Mouse (Mus musculus) ES-CJ7 (cell line): Measurements from ENCODE around the gene 4833439L19Rik.

Experiments
- DNase-seq: peaks from one replicate; pipeline ENCODE4 v3.0.0; 2011; ENCODE audit warnings: low read depth, low spot score

Gene 4833439L19Rik

DNA sequence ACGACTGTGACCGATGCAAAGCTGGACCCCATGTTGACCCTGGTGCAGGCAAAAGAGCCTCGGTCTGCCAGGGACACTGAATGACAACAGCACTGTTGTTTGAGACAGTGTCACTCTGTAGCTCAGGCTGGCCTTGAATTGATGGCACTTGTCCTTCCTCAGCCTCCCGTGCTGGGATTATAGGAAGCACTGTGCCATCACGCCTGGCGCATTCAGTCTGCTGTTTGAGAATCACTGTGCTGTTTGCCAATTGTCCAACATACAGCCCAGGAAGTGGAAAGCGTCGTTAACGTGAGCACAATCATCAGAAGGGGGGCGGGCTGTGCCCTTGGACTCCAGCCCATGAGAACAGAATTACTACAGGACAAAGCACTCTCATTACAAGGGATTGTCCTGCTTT, 16.9 kb upstream of the 4833439L19Rik start:
- DNase-seq = no peak

- no peak for DNase-seq
These were observed 16.1 kb upstream of the 4833439L19Rik start for GRCm38 (mm10) chr13:54581385-54581784.

GRCm38 (mm10) chr13:54577652-54578507, 12.6 kb upstream of the 4833439L19Rik start:
- DNase-seq = no peak

GRCm38 (mm10) chr13:54575489-54575888, 10.3 kb upstream of the 4833439L19Rik start:
- no peak for DNase-seq

DNA sequence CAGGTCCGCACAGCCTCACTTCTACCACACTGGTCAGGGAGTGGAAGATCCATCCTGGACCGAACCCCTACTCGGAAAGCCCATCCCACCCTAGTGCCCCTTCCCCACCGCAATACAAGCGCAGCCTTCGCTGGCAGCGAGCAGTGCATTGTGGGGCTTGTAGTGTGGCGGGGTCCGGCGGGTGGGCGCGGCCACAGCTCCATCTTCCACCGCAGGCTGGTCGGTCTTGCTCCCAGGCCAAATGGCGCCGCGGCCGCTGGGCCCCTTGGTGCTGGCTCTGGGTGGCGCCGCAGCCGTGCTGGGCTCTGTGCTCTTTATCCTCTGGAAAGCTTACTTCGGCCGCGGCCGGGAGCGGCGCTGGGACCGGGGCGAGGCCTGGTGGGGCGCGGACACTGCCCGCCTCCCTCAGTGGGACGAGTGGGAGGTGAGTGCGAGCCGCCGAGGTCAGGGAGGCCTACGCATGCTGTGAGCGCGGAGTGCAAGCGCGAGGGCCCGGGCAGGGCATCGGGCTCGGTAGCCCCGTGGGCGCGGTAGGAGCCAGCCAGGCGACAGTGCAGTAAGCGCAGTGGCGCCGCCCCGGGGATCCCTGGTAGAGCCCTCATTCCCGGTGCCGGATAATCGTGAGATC, 9.7 kb upstream of the 4833439L19Rik start, which contains the start of gene Arl10:
Gene Arl10, plus strand, starts transcription at position 162 of the 628 bp plus-strand sequence.
- DNase-seq = peak; percentile 63

DNA sequence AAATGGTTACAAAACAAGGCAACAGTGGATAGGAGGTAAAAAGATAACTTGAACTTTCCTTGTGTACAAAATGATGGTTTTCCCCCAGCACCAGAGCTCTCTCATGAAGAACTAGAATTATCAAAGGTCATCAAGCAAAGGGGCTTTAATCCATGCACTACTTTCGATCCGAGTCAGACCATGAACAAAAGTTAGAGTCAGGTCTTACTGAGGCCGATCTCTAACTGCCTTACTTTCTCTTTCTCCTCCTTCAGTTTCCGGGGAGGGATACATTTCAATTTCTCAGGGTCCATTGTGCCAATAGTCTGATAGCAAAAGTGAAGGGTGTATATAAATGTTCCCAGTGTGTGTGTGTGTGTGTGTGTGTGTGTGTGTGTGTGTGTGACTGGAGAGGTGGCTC, 7.4 kb upstream of the 4833439L19Rik start:
- DNase-seq = no peak

GRCm38 (mm10) chr13:54571637-54572036, 6.4 kb upstream of the 4833439L19Rik start:
- peak; percentile 32 for DNase-seq

DNA sequence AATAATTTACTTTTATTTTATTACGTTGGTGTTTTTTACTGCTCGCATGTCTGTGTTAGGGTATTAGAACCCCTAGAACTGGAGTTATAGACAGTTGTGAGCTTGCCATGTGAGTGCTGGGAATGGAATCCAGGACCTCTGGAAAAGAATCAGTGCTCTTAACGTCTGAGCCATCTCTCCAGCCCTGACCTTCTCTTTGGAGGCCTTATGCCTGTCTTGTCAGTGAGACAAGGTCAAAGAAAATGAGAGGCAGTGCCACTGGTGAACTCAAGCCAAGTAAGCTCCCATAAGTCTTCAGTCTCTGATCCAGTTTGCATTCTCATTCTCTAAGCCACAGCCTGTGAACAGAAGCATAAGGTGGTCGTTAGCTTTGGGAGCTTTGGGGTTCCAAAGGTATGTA, 5.5 kb upstream of the 4833439L19Rik start:
- no peak for DNase-seq

- DNase-seq = peak; percentile 46
These were observed 4.0 kb upstream of the 4833439L19Rik start for GRCm38 (mm10) chr13:54569282-54569681.

- DNase-seq = peak; percentile 71
These were observed 3.1 kb upstream of the 4833439L19Rik start for GRCm38 (mm10) chr13:54568380-54568779.

GRCm38 (mm10) chr13:54565594-54566345, 535 bp upstream of the 4833439L19Rik start:
- DNase-seq = peak; percentile 96

GRCm38 (mm10) chr13:54564232-54565200, 719 bp downstream of the 4833439L19Rik start:
- DNase-seq = peak; percentile 30

- DNase-seq = no peak
These were observed 2.7 kb downstream of the 4833439L19Rik start for GRCm38 (mm10) chr13:54562562-54562961.

- no peak for DNase-seq
These were observed 4.6 kb downstream of the 4833439L19Rik start for GRCm38 (mm10) chr13:54560608-54561007.

GRCm38 (mm10) chr13:54559656-54560055, 5.6 kb downstream of the 4833439L19Rik start:
- DNase-seq = no peak

DNA sequence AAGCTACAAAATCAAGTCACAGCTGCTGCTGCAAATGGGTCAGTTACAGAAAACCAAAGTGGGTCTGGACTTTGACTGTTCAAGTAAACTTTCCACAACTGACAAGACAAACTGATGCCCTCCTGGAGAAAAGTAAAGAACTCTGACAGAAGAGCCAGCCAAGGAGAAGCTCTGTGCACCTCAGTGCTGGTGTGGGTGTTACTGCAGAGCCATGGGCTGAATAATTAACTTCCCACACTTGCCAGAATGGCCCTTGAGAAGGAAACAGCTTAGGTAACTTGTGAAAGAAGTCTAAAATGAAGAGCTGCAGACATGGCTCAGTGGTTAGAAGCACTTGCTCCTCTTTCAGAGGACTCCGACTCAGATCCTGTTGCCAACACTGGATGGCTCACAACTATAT, 7.6 kb downstream of the 4833439L19Rik start:
- no peak for DNase-seq

DNA sequence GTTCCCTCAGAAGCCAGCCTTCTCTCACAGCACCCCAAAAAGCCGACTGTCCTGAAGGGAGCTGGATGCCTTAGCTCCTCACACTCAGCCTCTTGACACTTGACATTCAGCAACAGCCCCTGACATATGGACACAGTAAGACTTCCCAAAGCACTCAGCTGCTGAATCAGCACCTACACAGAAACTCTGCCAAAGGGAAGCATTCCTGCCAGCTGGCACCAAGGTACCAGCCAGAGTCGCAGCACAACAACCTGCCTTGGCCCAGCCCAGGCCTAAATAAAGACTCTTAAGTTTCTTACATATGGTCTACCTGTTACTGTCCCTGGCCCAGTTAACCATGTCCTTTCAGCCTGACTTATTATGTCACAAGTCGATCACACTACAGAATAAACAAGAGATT, 8.4 kb downstream of the 4833439L19Rik start:
- DNase-seq = no peak

- DNase-seq = no peak
These were observed 9.1 kb downstream of the 4833439L19Rik start for GRCm38 (mm10) chr13:54556176-54556575.

DNA sequence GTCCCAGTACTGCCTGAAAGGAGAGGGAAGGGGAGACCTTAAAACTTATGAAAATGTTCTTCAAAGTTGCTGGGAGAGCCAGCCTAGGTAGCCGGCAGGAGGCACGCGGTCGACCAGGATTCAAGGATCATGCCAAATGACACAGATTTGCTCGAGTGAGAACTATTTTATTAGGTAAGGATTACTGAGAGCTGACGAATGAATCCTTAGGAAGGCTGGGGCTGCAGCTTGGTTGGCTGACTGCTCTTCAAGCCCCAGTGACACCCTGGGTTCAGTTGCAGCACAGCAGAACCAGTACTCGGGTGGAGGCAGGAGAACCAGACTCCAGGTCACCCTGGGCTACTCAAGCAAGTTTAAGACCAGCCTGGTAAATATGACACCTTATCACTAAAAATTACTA, 17.2 kb downstream of the 4833439L19Rik start:
- DNase-seq = no peak

- no peak for DNase-seq
These were observed 33.1 kb downstream of the 4833439L19Rik start for GRCm38 (mm10) chr13:54532134-54532533.

- DNase-seq = no peak
These were observed 38.1 kb downstream of the 4833439L19Rik start for GRCm38 (mm10) chr13:54527140-54527539.
